Mouse (Mus musculus): ENCODE data around the gene Znrf4. TPM values are rescaled to one million over a fixed set of nuclear protein-coding genes. Genes with fewer than 3 reads are reported as not detected.

Znrf4 gene
- polyA plus RNA-seq, 1 experiment from 2014 or later: not detected

Other genes starting within 250 kb of the Znrf4 start
- 9.2 and 9.3 TPM in 2 replicates for gene Ticam1, start 235.6 kb downstream of the Znrf4 start, polyA plus RNA-seq (2014; fragmentation: Nextera tagmentation; extraction: Ambion mirVana)
- 66.4 and 70.9 TPM in 2 replicates for gene Plin3, start 219.6 kb downstream of the Znrf4 start, polyA plus RNA-seq (2014; fragmentation: Nextera tagmentation; extraction: Ambion mirVana)
- not detected in 2 replicates for gene Arrdc5, start 212.1 kb downstream of the Znrf4 start, polyA plus RNA-seq (2014; fragmentation: Nextera tagmentation; extraction: Ambion mirVana)
- gene Uhrf1, start 209.1 kb downstream of the Znrf4 start, polyA plus RNA-seq (2014; fragmentation: Nextera tagmentation; extraction: Ambion mirVana): 42.8 and 44.6 TPM in 2 replicates
- 24.1 and 24.4 TPM in 2 replicates for gene Kdm4b, start 186.4 kb downstream of the Znrf4 start, polyA plus RNA-seq (2014; fragmentation: Nextera tagmentation; extraction: Ambion mirVana)
- 51.4 and 60.1 TPM in 2 replicates for gene Ptprs, start 35.9 kb downstream of the Znrf4 start, polyA plus RNA-seq (2014; fragmentation: Nextera tagmentation; extraction: Ambion mirVana)
- 0.16 and 0.58 TPM in 2 replicates for gene Gm20219, start 42.0 kb upstream of the Znrf4 start, polyA plus RNA-seq (2014; fragmentation: Nextera tagmentation; extraction: Ambion mirVana)
- gene Safb2, start 72.2 kb upstream of the Znrf4 start, polyA plus RNA-seq (2014; fragmentation: Nextera tagmentation; extraction: Ambion mirVana): 36.5 and 43.5 TPM in 2 replicates
- 52.9 and 58.9 TPM in 2 replicates for gene Safb, start 72.4 kb upstream of the Znrf4 start, polyA plus RNA-seq (2014; fragmentation: Nextera tagmentation; extraction: Ambion mirVana)
- gene 2410015M20Rik, start 97.3 kb upstream of the Znrf4 start, polyA plus RNA-seq (2014; fragmentation: Nextera tagmentation; extraction: Ambion mirVana): 390 and 398 TPM in 2 replicates
- 1,567 and 1,751 TPM in 2 replicates for gene Rpl36, start 101.0 kb upstream of the Znrf4 start, polyA plus RNA-seq (2014; fragmentation: Nextera tagmentation; extraction: Ambion mirVana)
- 58.6 and 59.0 TPM in 2 replicates for gene Lonp1, start 114.5 kb upstream of the Znrf4 start, polyA plus RNA-seq (2014; fragmentation: Nextera tagmentation; extraction: Ambion mirVana)
- gene Catsperd, start 115.7 kb upstream of the Znrf4 start, polyA plus RNA-seq (2014; fragmentation: Nextera tagmentation; extraction: Ambion mirVana): 0.46 and 0.50 TPM in 2 replicates
- gene Ranbp3, start 160.9 kb upstream of the Znrf4 start, polyA plus RNA-seq (2014; fragmentation: Nextera tagmentation; extraction: Ambion mirVana): 54.4 and 58.1 TPM in 2 replicates
- gene Ndufa11, start 205.3 kb upstream of the Znrf4 start, polyA plus RNA-seq (2014; fragmentation: Nextera tagmentation; extraction: Ambion mirVana): 1,100 and 1,119 TPM in 2 replicates
- 17.7 TPM in 2 replicates for gene Vmac, start 205.6 kb upstream of the Znrf4 start, polyA plus RNA-seq (2014; fragmentation: Nextera tagmentation; extraction: Ambion mirVana)
- gene Nrtn, start 245.1 kb upstream of the Znrf4 start, polyA plus RNA-seq (2014; fragmentation: Nextera tagmentation; extraction: Ambion mirVana): 31.0 and 31.5 TPM in 2 replicates